28 mouse cellular contexts compared by ENCODE assay signal in the genomic region with DNA sequence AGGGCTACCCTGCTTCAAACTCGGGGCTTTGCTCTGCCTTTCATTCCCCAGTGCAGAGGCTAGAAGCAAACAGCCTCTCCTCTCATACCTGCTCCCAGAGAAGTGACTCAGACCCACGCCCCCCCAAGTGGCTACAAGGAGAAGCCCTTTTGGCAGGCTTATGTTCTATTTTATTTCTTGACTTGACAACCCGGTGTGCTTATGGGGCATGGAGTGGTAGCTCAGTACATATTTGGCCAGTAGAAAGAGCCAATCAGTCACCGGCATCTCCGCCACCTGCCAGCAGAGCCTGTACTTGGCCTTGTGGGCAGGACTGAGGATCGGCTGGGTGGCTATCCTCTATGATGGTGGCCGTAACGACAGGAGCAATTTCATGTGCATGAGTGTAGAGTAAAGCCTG.
DNase-seq lines count a peak whose midpoint lies in the region; ATAC-seq and TF ChIP-seq lines count a peak whose summit lies in the region.
"Had no signal": no experiment of that assay in that cellular context is flagged by ENCODE, and none has a peak within 500 bp of the region (broad histone marks: within the 10 kb centered on the region; RNA-seq: fewer than 3 reads in every experiment).

No protein-coding gene starts in this region.

- peak; percentile 54 to 66 for DNase-seq in lung, adult 18-20 months
- no peak for DNase-seq in lung, embryonic 14.5 days
- DNase-seq in lung, postnatal 0 days (ENCODE audit: low spot score) = peak; percentile 78
- peak; percentile 53 for DNase-seq in lung, postnatal 25 days (ENCODE audit: low spot score)
- no peak for DNase-seq in forebrain, embryonic 14.5 days (ENCODE audit: low spot score)
- DNase-seq in midbrain, embryonic 10.5 days (ENCODE audit: low spot score) = no peak
- DNase-seq in cerebellum, postnatal 36 days = no peak
- DNase-seq: adrenal gland, postnatal 10 days; adrenal gland, postnatal 36 days; B cell, adult 2 months; cerebellum, adult 18-20 months; cerebellum, adult 9-10 months; cerebellum, postnatal 14 days; forebrain, postnatal 0 days; gastrocnemius, adult 2 months; gastrocnemius, postnatal 14 days; heart, adult 18-20 months had no signal

- ATAC-seq in lung, embryonic 14.5 days (ENCODE audit: insufficient read depth) = peak; percentile 47; the same call in 1 of the 2 replicates
- peak; percentile 87 for ATAC-seq in lung, postnatal 0 days
- no peak for ATAC-seq in forebrain, embryonic 14.5 days
- ATAC-seq in hindbrain, embryonic 12.5 days (ENCODE audit: low FRiP score) = no peak
- ATAC-seq: forebrain, embryonic 13.5 days; forebrain, postnatal 0 days; hindbrain, postnatal 0 days; inflammation-experienced regulatory T-cells, adult 6 months; Patski had no signal

- H3K9me3 ChIP-seq in lung, embryonic 14.5 days (ENCODE audit: low read depth, low read length) = no peaks in the 10 kb centered on the region
- H3K9me3 ChIP-seq in lung, postnatal 0 days (ENCODE audit: low read length) = no peaks in the 10 kb centered on the region
- H3K9me3 ChIP-seq in forebrain, embryonic 14.5 days (replicated peaks; ENCODE audit: control insufficient read depth, low read length) = no peaks in the 10 kb centered on the region
- H3K9me3 ChIP-seq in hindbrain, embryonic 12.5 days (replicated peaks) = no peaks in the 10 kb centered on the region
- no peaks in the 10 kb centered on the region for H3K9me3 ChIP-seq in midbrain, embryonic 10.5 days (replicated peaks)
- H3K9me3 ChIP-seq: forebrain, embryonic 10.5 days; forebrain, embryonic 13.5 days; G1E; heart, embryonic 10.5 days; heart, embryonic 13.5 days had no signal

- no peak overlapping the region for H3K4me3 ChIP-seq in lung, embryonic 14.5 days (ENCODE audit: low read depth, low read length)
- no peak overlapping the region for H3K4me3 ChIP-seq in lung, postnatal 0 days (ENCODE audit: low read depth, low read length)
- H3K4me3 ChIP-seq in forebrain, embryonic 14.5 days (ENCODE audit: low read depth, low read length) = no peak overlapping the region
- H3K4me3 ChIP-seq in hindbrain, embryonic 12.5 days = no peak overlapping the region
- no peak overlapping the region for H3K4me3 ChIP-seq in midbrain, embryonic 10.5 days
- H3K4me3 ChIP-seq: forebrain, embryonic 10.5 days; forebrain, embryonic 13.5 days; gastrocnemius, adult 2 months; heart, embryonic 10.5 days; heart, embryonic 13.5 days had no signal

- peaks cover 16% of the 10 kb centered on the region; the same call in 1 of the 2 replicates for H3K36me3 ChIP-seq in lung, embryonic 14.5 days (ENCODE audit: insufficient read depth)
- H3K36me3 ChIP-seq in lung, postnatal 0 days (ENCODE audit: insufficient read depth, low read length) = peaks cover 3% of the 10 kb centered on the region; the same call in 1 of the 2 replicates
- peaks cover 2% of the 10 kb centered on the region; the same call in 1 of the 2 replicates for H3K36me3 ChIP-seq in forebrain, embryonic 14.5 days (ENCODE audit: control insufficient read depth, insufficient read depth, low read length)
- peaks cover 4% of the 10 kb centered on the region for H3K36me3 ChIP-seq in hindbrain, embryonic 12.5 days
- H3K36me3 ChIP-seq in midbrain, embryonic 10.5 days = peaks cover 15% of the 10 kb centered on the region

- H3K27ac ChIP-seq in lung, embryonic 14.5 days (ENCODE audit: low read depth) = no peak overlapping the region
- H3K27ac ChIP-seq in lung, postnatal 0 days (ENCODE audit: low read length) = no peak overlapping the region
- no peak overlapping the region for H3K27ac ChIP-seq in forebrain, embryonic 14.5 days (ENCODE audit: low read depth, low read length)
- H3K27ac ChIP-seq in hindbrain, embryonic 12.5 days = no peak overlapping the region
- H3K27ac ChIP-seq in midbrain, embryonic 10.5 days (replicated peaks) = no peak overlapping the region
- H3K27ac ChIP-seq: forebrain, embryonic 10.5 days; forebrain, embryonic 13.5 days; gastrocnemius, adult 2 months; heart, embryonic 10.5 days; heart, embryonic 13.5 days; hindbrain, embryonic 14.5 days; hindbrain, postnatal 0 days had no signal

- 62% methylated on average over 8 of the region's 8 CpGs for WGBS in lung, embryonic 14.5 days
- WGBS in lung, postnatal 0 days = 64% methylated on average over 8 of the region's 8 CpGs
- WGBS in forebrain, embryonic 14.5 days = 95% methylated on average over 8 of the region's 8 CpGs
- 89% methylated on average over 8 of the region's 8 CpGs for WGBS in hindbrain, embryonic 12.5 days
- WGBS in midbrain, embryonic 10.5 days = 89% methylated on average over 8 of the region's 8 CpGs

- TF ChIP-seq CTCF in lung, embryonic 14.5 days (IDR thresholded peaks at IDR 0.05; ENCODE audit: low read depth) = no peak
- no peak; the same call in 1 of the 2 replicates for TF ChIP-seq CTCF in lung, postnatal 0 days (IDR thresholded peaks at IDR 0.05)

- H3K4me1 ChIP-seq in lung, embryonic 14.5 days (ENCODE audit: insufficient read depth) = peaks cover 10% of the 10 kb centered on the region; the same call in 1 of the 2 replicates
- H3K4me1 ChIP-seq in lung, postnatal 0 days (ENCODE audit: insufficient read depth, low read depth, low read length) = peaks cover 2% of the 10 kb centered on the region; the same call in 1 of the 2 replicates
- no peaks in the 10 kb centered on the region for H3K4me1 ChIP-seq in forebrain, embryonic 14.5 days (ENCODE audit: control insufficient read depth, insufficient read depth, low read length)
- peaks cover 13% of the 10 kb centered on the region for H3K4me1 ChIP-seq in hindbrain, embryonic 12.5 days
- peaks cover 26% of the 10 kb centered on the region for H3K4me1 ChIP-seq in midbrain, embryonic 10.5 days

- H3K9ac ChIP-seq in lung, embryonic 14.5 days = no peak overlapping the region
- H3K9ac ChIP-seq in lung, postnatal 0 days (replicated peaks; ENCODE audit: low read depth) = no peak overlapping the region
- no peak overlapping the region for H3K9ac ChIP-seq in forebrain, embryonic 14.5 days (ENCODE audit: low read length)
- H3K9ac ChIP-seq in hindbrain, embryonic 12.5 days = no peak overlapping the region
- H3K9ac ChIP-seq: forebrain, embryonic 13.5 days; forebrain, postnatal 0 days; heart, embryonic 13.5 days; hindbrain, embryonic 14.5 days had no signal

- no peaks in the 10 kb centered on the region for H3K27me3 ChIP-seq in lung, embryonic 14.5 days (ENCODE audit: insufficient read depth, low read length)
- H3K27me3 ChIP-seq in lung, postnatal 0 days (replicated peaks; ENCODE audit: insufficient read depth, low read length) = no peaks in the 10 kb centered on the region
- H3K27me3 ChIP-seq in forebrain, embryonic 14.5 days (replicated peaks; ENCODE audit: control insufficient read depth, insufficient read depth, low read length) = no peaks in the 10 kb centered on the region
- H3K27me3 ChIP-seq in hindbrain, embryonic 12.5 days = no peaks in the 10 kb centered on the region
- H3K27me3 ChIP-seq in midbrain, embryonic 10.5 days (ENCODE audit: low read depth, poor library complexity, severe bottlenecking) = no peaks in the 10 kb centered on the region
- H3K27me3 ChIP-seq: CH12.LX; forebrain, embryonic 13.5 days; heart, embryonic 13.5 days; Patski had no signal

- no peak overlapping the region for H3K4me2 ChIP-seq in lung, embryonic 14.5 days
- H3K4me2 ChIP-seq in lung, postnatal 0 days (replicated peaks; ENCODE audit: low read depth, low read length) = no peak overlapping the region
- no peak overlapping the region for H3K4me2 ChIP-seq in forebrain, embryonic 14.5 days (ENCODE audit: low read length)
- no peak overlapping the region for H3K4me2 ChIP-seq in hindbrain, embryonic 12.5 days (replicated peaks)
- H3K4me2 ChIP-seq: forebrain, embryonic 13.5 days; heart, embryonic 13.5 days; hindbrain, embryonic 14.5 days had no signal

- no peak for TF ChIP-seq EP300 in lung, postnatal 0 days (IDR thresholded peaks at IDR 0.05)

Comparison
In these comparisons a context has a peak if more than half of its experiments do, and no peak if none do; other contexts are left out.
1. DNase-seq: peak in lung, adult 18-20 months (2 of 2), lung, postnatal 0 days (single experiment) and lung, postnatal 25 days (single experiment); none in lung, embryonic 14.5 days (single experiment), forebrain, embryonic 14.5 days (single experiment), midbrain, embryonic 10.5 days (single experiment) and cerebellum, postnatal 36 days (0 of 2).
2. ATAC-seq: peak in lung, embryonic 14.5 days (single experiment) and lung, postnatal 0 days (single experiment); none in forebrain, embryonic 14.5 days (single experiment) and hindbrain, embryonic 12.5 days (single experiment).